Mouse (Mus musculus) heart, adult 2 months (tissue): ENCODE measurements at regions not wholly inside any gene's neighbourhood (a gene's known extent, or its start where the extent isn't known, plus 50 kb on each side); places are given as distances from the start of the nearest gene placed in this dataset.

ENCODE experiments used
- CTCF ChIP-seq: fragments of 200-600 bp; IDR thresholded peaks from 2 replicates; pipeline ENCODE4 v1.8.1; 2022; ENCODE audit warnings: antibody characterized with exemption, mild to moderate bottlenecking, moderate library complexity
- POLR2A ChIP-seq: fragments of 200-500 bp; IDR thresholded peaks from 2 replicates; pipeline ENCODE4 v1.6.1; 2011; ENCODE audit warnings: mild to moderate bottlenecking, low read depth, low read length, control low read depth; ENCODE audit not compliant: insufficient read depth

DNA sequence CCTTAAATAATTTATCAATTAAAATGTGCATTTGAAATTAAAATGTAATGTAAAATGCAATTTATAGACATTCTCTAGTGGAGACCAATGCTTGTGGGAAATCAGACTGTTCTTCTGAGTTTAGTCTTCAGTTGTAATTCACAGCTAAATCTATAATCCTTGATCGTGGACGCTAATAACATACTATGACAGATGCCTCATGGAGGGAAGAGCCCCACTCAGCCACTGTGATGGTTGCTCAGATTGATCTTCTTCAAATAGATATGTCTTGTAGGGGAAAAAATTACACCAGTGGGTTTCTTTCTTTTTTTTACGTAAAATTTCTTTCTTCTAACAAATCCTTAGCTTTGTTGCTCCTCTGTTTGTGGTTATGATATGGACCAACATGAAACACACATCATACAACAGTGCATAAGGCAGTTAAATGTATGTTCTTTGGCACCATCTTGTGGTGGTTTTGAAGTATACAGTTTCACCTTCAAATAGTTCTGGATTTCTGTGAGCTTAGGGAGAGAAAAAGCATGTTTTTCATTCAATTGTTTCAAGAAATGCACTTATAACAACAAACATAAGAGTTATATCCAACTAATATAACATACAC is 230.8 kb downstream of the Dsel start:
- peak; percentile 47 for TF ChIP-seq CTCF
- TF ChIP-seq POLR2A, result no peak
